Mouse (Mus musculus) inflammation-experienced regulatory T-cells, adult 6 months (primary cell): ENCODE results near the gene Gm14692. TPM values are rescaled to one million over a fixed set of nuclear protein-coding genes. Genes with fewer than 3 reads are reported as not detected.
"Not testable (repeated sequence)": the region's sequence is repeated elsewhere in the genome, so short reads cannot be mapped to it uniquely, and the experiment has no call there.

ENCODE experiments used
- ATAC-seq: one replicate; pipeline ENCODE4 v1.8.0; 2017
- polyA plus RNA-seq, 3 experiments: library from polyadenylated mRNA; unstranded; fragments of 100-300 nt; shearing (Covaris generic); gene quantifications; one replicate each; pipeline ENCODE4 v1.2.1; 2017

Gm14692 gene
- not detected for polyA plus RNA-seq

GRCm38 (mm10) chrX:67695398-67695797 lies at the start of gene Gm14692:
Gene Gm14692, plus strand, starts transcription at chrX:67695698.
- not testable (repeated sequence) for ATAC-seq

GRCm38 (mm10) chrX:67693462-67693861 lies 2.0 kb upstream of the Gm14692 start, which contains the start of gene Gm1140:
Gene Gm1140, minus strand, starts transcription at chrX:67693562.
- ATAC-seq = not testable (repeated sequence)

Other genes with a start within 250 kb of the Gm14692 start
- gene Gm1140, start 2.1 kb upstream of the Gm14692 start, polyA plus RNA-seq = not detected
- not detected for gene 4933436I01Rik, start 225.8 kb downstream of the Gm14692 start, polyA plus RNA-seq